Mouse (Mus musculus): ENCODE results near the gene Slc7a9. TPM values are rescaled to one million over a fixed set of nuclear protein-coding genes. Genes with fewer than 3 reads are reported as not detected.

The Slc7a9 gene
- polyA plus RNA-seq, 2 experiments: 1.3 to 2.2 TPM

DNA sequence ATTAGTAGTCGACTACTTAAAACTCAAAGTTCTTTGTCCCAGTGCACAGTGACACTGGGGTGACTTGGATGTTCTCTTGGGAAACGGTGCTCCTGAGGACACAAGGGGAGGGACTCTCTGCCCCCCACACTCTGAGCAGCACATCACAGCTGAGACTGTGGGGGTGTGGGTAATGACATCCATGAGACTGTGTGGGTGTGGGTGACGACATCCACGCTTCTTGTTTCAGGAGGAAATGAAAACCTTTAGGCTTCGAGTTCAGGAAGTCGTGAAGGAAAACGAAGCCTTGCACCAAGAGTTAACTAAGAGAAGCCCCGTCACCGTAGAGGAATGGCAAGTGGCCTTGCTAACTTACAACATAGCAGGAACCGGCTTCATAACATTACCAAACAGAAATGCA, 25.5 kb upstream of the Slc7a9 start:
- WGBS (ENCODE audit: insufficient replicate concordance): 77% methylated on average over 10 of the region's 10 CpGs
- Histone ChIP-seq H3K27me3 (ENCODE audit: control insufficient read depth, insufficient read depth, low read length) (no peaks in the 10 kb centered on the region), H3K9ac (replicated peaks) (no peak overlapping the region), H3K36me3 (replicated peaks; ENCODE audit: control insufficient read depth, insufficient read depth, low read depth) (peaks cover 5% of the 10 kb centered on the region), H3K4me3 (ENCODE audit: insufficient read depth in 1 of 2, low read depth in 2 of 2, low read length in 2 of 2) (no peak overlapping the region), H3K27ac (no peak overlapping the region), H3K4me1 (replicated peaks; ENCODE audit: control insufficient read depth in 2 of 2, insufficient read depth in 2 of 2, low read length in 1 of 2) (no peaks in the 10 kb centered on the region), H3K4me2 (ENCODE audit: low read depth) (no peak overlapping the region), H3K9me3 (ENCODE audit: control insufficient read depth, low read length) (no peaks in the 10 kb centered on the region)
- DNase-seq (ENCODE audit: low read depth in 3 of 3, low spot score in 3 of 3): no peak
- TF ChIP-seq CTCF (IDR thresholded peaks at IDR 0.05; ENCODE audit: low read depth): no peak
- no peak for TF ChIP-seq EP300 (IDR thresholded peaks at IDR 0.05; ENCODE audit: low read depth)
- ATAC-seq (ENCODE audit: insufficient read depth): no peak

DNA sequence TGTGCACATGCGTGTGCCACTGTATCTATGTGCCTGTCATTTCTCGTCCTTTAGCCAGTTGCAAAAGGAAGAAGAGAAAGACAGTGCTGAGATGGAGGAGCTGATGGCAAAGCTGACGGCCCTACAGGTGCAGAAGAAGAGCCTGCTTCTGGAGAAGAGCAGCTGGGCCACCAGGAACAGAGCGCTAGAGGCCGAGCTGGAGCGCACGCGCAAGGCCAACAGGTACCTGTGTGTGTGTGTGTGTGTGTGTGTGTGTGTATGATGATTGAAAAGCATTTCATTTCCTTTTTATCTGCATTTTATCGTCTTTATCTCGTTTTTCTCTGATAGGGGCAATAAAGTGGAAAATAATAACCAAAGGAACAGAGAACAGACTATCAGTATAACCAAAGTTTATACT, 20.4 kb upstream of the Slc7a9 start:
- no peak overlapping the region for H3K4me3 ChIP-seq (ENCODE audit: insufficient read depth in 1 of 2, low read depth in 2 of 2, low read length in 2 of 2)
- no peak overlapping the region for H3K4me2 ChIP-seq (ENCODE audit: low read depth)
- H3K4me1 ChIP-seq (replicated peaks; ENCODE audit: control insufficient read depth in 2 of 2, insufficient read depth in 2 of 2, low read length in 1 of 2): no peaks in the 10 kb centered on the region
- H3K9ac ChIP-seq (replicated peaks): no peak overlapping the region
- no peak for DNase-seq (ENCODE audit: low read depth in 3 of 3, low spot score in 3 of 3)
- H3K27ac ChIP-seq: no peak overlapping the region
- 83% methylated on average over 10 of the region's 10 CpGs for WGBS (ENCODE audit: insufficient replicate concordance)
- H3K36me3 ChIP-seq (replicated peaks; ENCODE audit: control insufficient read depth, insufficient read depth, low read depth): peaks cover 5% of the 10 kb centered on the region; the same call in 1 of the 2 replicates
- ATAC-seq (ENCODE audit: insufficient read depth): no peak
- H3K9me3 ChIP-seq (ENCODE audit: control insufficient read depth, low read length): no peaks in the 10 kb centered on the region
- no peaks in the 10 kb centered on the region for H3K27me3 ChIP-seq (ENCODE audit: control insufficient read depth, insufficient read depth, low read length)
- TF ChIP-seq CTCF (IDR thresholded peaks at IDR 0.05; ENCODE audit: low read depth) (no peak), EP300 (IDR thresholded peaks at IDR 0.05; ENCODE audit: low read depth) (no peak)

DNA sequence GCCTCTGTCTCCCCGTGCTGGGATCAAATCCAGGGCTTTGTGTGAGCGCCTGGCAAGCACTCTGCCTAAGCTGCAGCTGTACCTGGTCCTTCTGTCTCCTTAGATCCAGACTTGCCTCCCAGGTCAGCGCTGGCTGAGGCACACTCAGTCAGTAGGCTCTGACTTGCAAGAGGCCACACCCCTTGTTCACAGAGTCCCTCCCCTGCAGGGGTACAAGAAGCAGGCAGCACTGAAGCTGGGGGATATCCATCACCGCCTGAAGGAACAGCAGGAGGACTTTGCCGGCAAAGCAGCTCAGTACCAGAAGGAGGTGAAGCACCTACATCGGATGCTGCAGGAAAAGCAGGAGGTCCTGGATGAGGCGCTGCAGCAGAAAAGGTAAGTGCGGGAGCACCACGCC, 13.3 kb upstream of the Slc7a9 start:
- H3K4me2 ChIP-seq (ENCODE audit: low read depth): no peak overlapping the region
- no peak overlapping the region for H3K4me3 ChIP-seq (ENCODE audit: insufficient read depth in 1 of 2, low read depth in 2 of 2, low read length in 2 of 2)
- H3K27me3 ChIP-seq (ENCODE audit: control insufficient read depth, insufficient read depth, low read length): no peaks in the 10 kb centered on the region
- H3K9ac ChIP-seq (replicated peaks): no peak overlapping the region
- H3K36me3 ChIP-seq (replicated peaks; ENCODE audit: control insufficient read depth, insufficient read depth, low read depth): peaks cover 7% of the 10 kb centered on the region
- ATAC-seq (ENCODE audit: insufficient read depth): no peak
- WGBS (ENCODE audit: insufficient replicate concordance): 77% methylated on average over 9 of the region's 9 CpGs
- H3K9me3 ChIP-seq (ENCODE audit: control insufficient read depth, low read length): no peaks in the 10 kb centered on the region
- no peak for TF ChIP-seq CTCF (IDR thresholded peaks at IDR 0.05; ENCODE audit: low read depth)
- no peak for TF ChIP-seq EP300 (IDR thresholded peaks at IDR 0.05; ENCODE audit: low read depth)
- DNase-seq (ENCODE audit: low read depth in 3 of 3, low spot score in 3 of 3): no peak
- H3K27ac ChIP-seq: no peak overlapping the region
- no peaks in the 10 kb centered on the region for H3K4me1 ChIP-seq (replicated peaks; ENCODE audit: control insufficient read depth in 2 of 2, insufficient read depth in 2 of 2, low read length in 1 of 2)

DNA sequence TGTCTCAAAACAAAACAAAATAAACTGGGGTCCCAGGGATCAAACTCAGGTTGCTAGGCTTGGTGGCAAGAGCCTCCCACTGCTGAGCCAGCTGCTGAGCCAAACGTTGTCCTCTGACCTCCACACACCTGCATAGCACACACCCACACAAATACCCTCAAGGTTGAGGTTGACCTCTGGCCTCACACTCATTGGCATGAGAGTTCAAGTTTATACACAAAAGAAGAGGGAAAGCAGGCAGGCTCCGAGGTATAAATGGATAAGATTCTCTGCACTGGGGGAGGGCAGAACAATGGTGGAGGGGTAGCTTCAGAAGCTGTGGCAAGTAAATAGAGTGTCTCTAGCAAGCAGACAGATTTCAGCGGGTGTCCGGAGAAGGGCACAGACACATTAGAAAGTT, 1.1 kb upstream of the Slc7a9 start:
- Histone ChIP-seq H3K9me3 (ENCODE audit: control insufficient read depth, low read length) (no peaks in the 10 kb centered on the region), H3K4me3 (ENCODE audit: insufficient read depth in 1 of 2, low read depth in 2 of 2, low read length in 2 of 2) (no peak overlapping the region), H3K4me2 (ENCODE audit: low read depth) (no peak overlapping the region), H3K9ac (replicated peaks) (no peak overlapping the region), H3K36me3 (replicated peaks; ENCODE audit: control insufficient read depth, insufficient read depth, low read depth) (no peaks in the 10 kb centered on the region), H3K4me1 (replicated peaks; ENCODE audit: control insufficient read depth in 2 of 2, insufficient read depth in 2 of 2, low read length in 1 of 2) (peaks cover 0 to 4% of the 10 kb centered on the region in 2 experiments; a peak in 1 of 4 replicates), H3K27me3 (ENCODE audit: control insufficient read depth, insufficient read depth, low read length) (no peaks in the 10 kb centered on the region), H3K27ac (no peak overlapping the region)
- 50% methylated on average over 4 of the region's 4 CpGs for WGBS (ENCODE audit: insufficient replicate concordance)
- ATAC-seq (ENCODE audit: insufficient read depth): no peak
- TF ChIP-seq EP300 (IDR thresholded peaks at IDR 0.05; ENCODE audit: low read depth) (no peak), CTCF (IDR thresholded peaks at IDR 0.05; ENCODE audit: low read depth) (no peak)
- no peak for DNase-seq (ENCODE audit: low read depth in 3 of 3, low spot score in 3 of 3)

DNA sequence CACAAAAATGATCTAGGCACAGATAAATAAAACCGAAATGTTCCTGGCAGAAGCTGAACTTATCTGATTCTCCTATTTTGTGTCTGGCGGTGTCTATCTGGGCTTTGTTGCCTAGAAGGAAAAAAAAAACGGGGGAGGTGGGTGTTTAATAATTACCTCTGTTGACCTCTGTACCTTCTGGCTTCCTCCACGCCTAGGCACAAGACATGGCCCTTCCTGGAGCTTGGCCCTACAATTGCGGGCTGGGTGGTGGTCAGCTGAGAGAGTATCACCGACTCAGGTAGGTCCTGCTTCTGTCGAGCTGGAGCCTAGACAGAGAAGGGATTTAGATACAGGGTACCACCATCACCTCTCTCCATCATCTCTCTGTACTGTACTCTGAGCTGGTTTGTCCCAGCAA, 271 bp downstream of the Slc7a9 start:
- H3K36me3 ChIP-seq (replicated peaks; ENCODE audit: control insufficient read depth, insufficient read depth, low read depth): no peaks in the 10 kb centered on the region
- H3K27ac ChIP-seq: no peak overlapping the region
- peaks cover 0 to 4% of the 10 kb centered on the region in 2 experiments; a peak in 1 of 4 replicates for H3K4me1 ChIP-seq (replicated peaks; ENCODE audit: control insufficient read depth in 2 of 2, insufficient read depth in 2 of 2, low read length in 1 of 2)
- no peak overlapping the region; a peak in 1 of 4 replicates for H3K4me3 ChIP-seq (ENCODE audit: insufficient read depth in 1 of 2, low read depth in 2 of 2, low read length in 2 of 2)
- H3K4me2 ChIP-seq (ENCODE audit: low read depth): no peak overlapping the region
- 47% methylated on average over 7 of the region's 7 CpGs for WGBS (ENCODE audit: insufficient replicate concordance)
- no peaks in the 10 kb centered on the region for H3K9me3 ChIP-seq (ENCODE audit: control insufficient read depth, low read length)
- no peak for ATAC-seq (ENCODE audit: insufficient read depth)
- H3K9ac ChIP-seq (replicated peaks): no peak overlapping the region
- no peak for DNase-seq (ENCODE audit: low read depth in 3 of 3, low spot score in 3 of 3)
- no peaks in the 10 kb centered on the region for H3K27me3 ChIP-seq (ENCODE audit: control insufficient read depth, insufficient read depth, low read length)
- TF ChIP-seq EP300 (IDR thresholded peaks at IDR 0.05; ENCODE audit: low read depth): no peak
- TF ChIP-seq CTCF (IDR thresholded peaks at IDR 0.05; ENCODE audit: low read depth): no peak

Measured in liver, embryonic 14.5 days (tissue).